In the genomic region with DNA sequence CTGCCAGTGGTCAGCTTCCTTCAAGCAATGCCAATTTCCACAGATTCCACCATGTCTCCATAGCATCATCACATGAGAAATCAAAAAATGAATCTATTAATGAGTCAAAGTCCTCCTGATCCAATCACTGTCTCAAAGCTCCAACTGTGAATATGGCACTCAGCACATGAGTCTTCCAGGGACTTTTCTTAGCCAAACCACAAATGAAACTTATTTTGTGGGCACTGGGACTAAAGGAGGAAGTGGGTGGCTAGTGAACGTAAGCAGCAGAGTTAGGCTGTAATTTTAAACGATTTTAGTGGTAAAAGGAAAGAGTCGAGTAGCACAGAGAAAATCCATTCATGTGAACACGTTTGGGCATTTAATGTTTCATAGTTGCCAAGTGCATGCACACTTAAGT, we compare ENCODE assay signal across 24 mouse cellular contexts. TPM values are rescaled to one million over a fixed set of nuclear protein-coding genes. Genes with fewer than 3 reads are reported as not detected.
DNase-seq lines count a peak whose midpoint lies in the region; ATAC-seq and TF ChIP-seq lines count a peak whose summit lies in the region.
"Had no signal": no experiment of that assay in that cellular context is flagged by ENCODE, and none has a peak within 500 bp of the region (broad histone marks: within the 10 kb centered on the region; RNA-seq: fewer than 3 reads in every experiment).

No protein-coding gene starts in this region.

- intact Hi-C loops in left cerebral cortex, postnatal 36 days (cut with DNase I) = no loop called here

- no peak overlapping the region for H3K27ac ChIP-seq in stomach, embryonic 14.5 days (ENCODE audit: low read length)
- no peak overlapping the region for H3K27ac ChIP-seq in stomach, postnatal 0 days (replicated peaks)
- H3K27ac ChIP-seq: forebrain, embryonic 13.5 days; heart, embryonic 13.5 days; hindbrain, embryonic 13.5 days; hindbrain, postnatal 0 days had no signal

- H3K4me1 ChIP-seq in stomach, embryonic 14.5 days (ENCODE audit: control insufficient read depth, insufficient read depth, low read length) = no peaks in the 10 kb centered on the region
- H3K4me1 ChIP-seq in stomach, postnatal 0 days (replicated peaks; ENCODE audit: control insufficient read depth, insufficient read depth) = no peaks in the 10 kb centered on the region
- H3K4me1 ChIP-seq: forebrain, embryonic 13.5 days; hindbrain, embryonic 13.5 days had no signal

- H3K36me3 ChIP-seq in stomach, embryonic 14.5 days (ENCODE audit: control insufficient read depth, insufficient read depth, low read length) = no peaks in the 10 kb centered on the region
- no peaks in the 10 kb centered on the region for H3K36me3 ChIP-seq in stomach, postnatal 0 days (ENCODE audit: control insufficient read depth, insufficient read depth, low read length)
- H3K36me3 ChIP-seq: heart, embryonic 13.5 days; hindbrain, embryonic 13.5 days had no signal

- no peaks in the 10 kb centered on the region for H3K9me3 ChIP-seq in stomach, embryonic 14.5 days (ENCODE audit: control insufficient read depth, low read depth, low read length)
- no peaks in the 10 kb centered on the region for H3K9me3 ChIP-seq in stomach, postnatal 0 days (ENCODE audit: control insufficient read depth, low read length)
- H3K9me3 ChIP-seq: forebrain, embryonic 13.5 days; heart, embryonic 13.5 days; hindbrain, embryonic 13.5 days had no signal

- H3K4me2 ChIP-seq in stomach, embryonic 14.5 days (replicated peaks; ENCODE audit: low read depth, low read length) = no peak overlapping the region
- H3K4me2 ChIP-seq in stomach, postnatal 0 days (replicated peaks; ENCODE audit: low read depth) = no peak overlapping the region
- H3K4me2 ChIP-seq: forebrain, embryonic 13.5 days; heart, embryonic 13.5 days; hindbrain, embryonic 13.5 days had no signal

- 0 out of 2 replicates have a peak overlapping the region, but pooled peaks have one; percentile 10 for H3K9ac ChIP-seq in stomach, embryonic 14.5 days (replicated peaks; ENCODE audit: low read depth, low read length)
- H3K9ac ChIP-seq in stomach, postnatal 0 days (ENCODE audit: low read length) = no peak overlapping the region
- H3K9ac ChIP-seq: forebrain, embryonic 13.5 days; forebrain, postnatal 0 days; heart, embryonic 13.5 days; hindbrain, embryonic 13.5 days had no signal

- 83% methylated on average over 4 of the region's 4 CpGs for WGBS in stomach, embryonic 14.5 days
- WGBS in stomach, postnatal 0 days = 71% methylated on average over 4 of the region's 4 CpGs

- no peak for DNase-seq in stomach, postnatal 0 days (ENCODE audit: low spot score)
- DNase-seq in left cerebral cortex, postnatal 36 days (ENCODE audit: low spot score in 2 of 2) = no peak
- DNase-seq in kidney, postnatal 25 days = no peak
- no peak for DNase-seq in lung, postnatal 25 days (ENCODE audit: low spot score)
- DNase-seq: adrenal gland, postnatal 14 days; B cell, adult 2 months; cerebellum, adult 18-20 months; cerebellum, adult 9-11 months; cerebellum, postnatal 36 days; forebrain, postnatal 0 days; gastrocnemius, postnatal 14 days; heart, adult 11 months; heart, postnatal 36 days had no signal

- ATAC-seq in stomach, embryonic 14.5 days (ENCODE audit: insufficient number of reproducible peaks, insufficient read depth, low FRiP score, low read depth) = no peak
- ATAC-seq in stomach, postnatal 0 days (ENCODE audit: low FRiP score, low TSS enrichment) = no peak
- ATAC-seq in common myeloid progenitor, adult 5-6 weeks (replicated peaks; ENCODE audit: low read depth, poor library complexity, severe bottlenecking) = peak; percentile 96
- ATAC-seq in hematopoietic stem cell, adult 5-6 weeks (replicated peaks in 1 of 2; ENCODE audit: insufficient read depth in 1 of 2, low FRiP score in 2 of 2, low TSS enrichment in 1 of 2, low read depth in 1 of 2, poor library complexity in 2 of 2, severe bottlenecking in 2 of 2) = peak; percentile 96 to 99
- ATAC-seq: activated CD4-positive, CD25-positive, alpha-beta regulatory T cell, adult 4 months; CD4-positive, CD25-positive, alpha-beta regulatory T cell, adult 4 months; forebrain, embryonic 13.5 days; forebrain, postnatal 0 days; hindbrain, postnatal 0 days; Patski had no signal

- TF ChIP-seq EP300 in stomach, postnatal 0 days (optimal IDR thresholded peaks at IDR 0.05) = no peak

- H3K27me3 ChIP-seq in stomach, embryonic 14.5 days (ENCODE audit: control insufficient read depth, insufficient read depth, low read length) = no peaks in the 10 kb centered on the region
- no peaks in the 10 kb centered on the region for H3K27me3 ChIP-seq in stomach, postnatal 0 days (ENCODE audit: control insufficient read depth, insufficient read depth, low read length)
- H3K27me3 ChIP-seq: forebrain, embryonic 13.5 days; heart, embryonic 13.5 days; hindbrain, embryonic 13.5 days; Patski had no signal

- H3K4me3 ChIP-seq in stomach, embryonic 14.5 days (ENCODE audit: low read depth, low read length) = no peak overlapping the region
- no peak overlapping the region for H3K4me3 ChIP-seq in stomach, postnatal 0 days (ENCODE audit: low read depth, low read length)
- H3K4me3 ChIP-seq: forebrain, embryonic 13.5 days; heart, embryonic 13.5 days; hindbrain, embryonic 13.5 days had no signal

- TF ChIP-seq CTCF in stomach, postnatal 0 days (IDR thresholded peaks at IDR 0.05; ENCODE audit: low read depth) = no peak

RNA-seq across cellular contexts. Expression of a gene that starts 21.0 kb away (rescaled TPM):
- 33.5 and 35.2 TPM in 2 replicates for polyA plus RNA-seq in stomach, embryonic 14.5 days (2014; fragmentation: Nextera tagmentation; extraction: Ambion mirVana)
- 4.9 and 5.0 TPM in 2 replicates for polyA plus RNA-seq in stomach, postnatal 0 days (2015; fragmentation: Nextera tagmentation; extraction: Ambion mirVana)
- 0.18 TPM in 1 of 2 replicates, not detected in the other for total RNA-seq in common myeloid progenitor, adult 5-6 weeks (2017)
- total RNA-seq in hematopoietic stem cell, adult 5-6 weeks (2017) = 0.05 and 0.19 TPM in 2 replicates
- 1 to 10 TPM; 9.3 to 9.5 TPM for total RNA-seq in left cerebral cortex, postnatal 36 days (2021)
- total RNA-seq: MEL had no signal
- polyA plus RNA-seq: activated CD4-positive, CD25-positive, alpha-beta regulatory T cell, adult 4 months; CD4-positive, CD25-positive, alpha-beta regulatory T cell, adult 4 months had no signal

Comparison
In these comparisons a context has a peak if more than half of its experiments do, and no peak if none do; other contexts are left out.
1. ATAC-seq: peak in common myeloid progenitor, adult 5-6 weeks (single experiment) and hematopoietic stem cell, adult 5-6 weeks (2 of 2); none in stomach, embryonic 14.5 days (single experiment) and stomach, postnatal 0 days (single experiment).